Mouse (Mus musculus) small intestine, adult 2 months (tissue): ENCODE results near the gene Prkca.
A peak's percentile ranks its signal among the peaks of the same experiment; 100 is the strongest.

Source experiments
- CTCF ChIP-seq: fragments of 200-500 bp; IDR thresholded peaks from 2 replicates; pipeline ENCODE4 v1.5.1; 2012; ENCODE audit warnings: low read depth, mild to moderate bottlenecking, control low read depth, inconsistent platforms, low read length, moderate library complexity, mixed read lengths; ENCODE audit not compliant: insufficient replicate concordance, insufficient read length; ENCODE audit errors: extremely low read depth
- POLR2A ChIP-seq: fragments of 200-500 bp; IDR thresholded peaks from 2 replicates; pipeline ENCODE4 v1.6.1; 2012; ENCODE audit warnings: low read depth, mild to moderate bottlenecking, control low read depth, inconsistent platforms, low read length, moderate library complexity

DNA sequence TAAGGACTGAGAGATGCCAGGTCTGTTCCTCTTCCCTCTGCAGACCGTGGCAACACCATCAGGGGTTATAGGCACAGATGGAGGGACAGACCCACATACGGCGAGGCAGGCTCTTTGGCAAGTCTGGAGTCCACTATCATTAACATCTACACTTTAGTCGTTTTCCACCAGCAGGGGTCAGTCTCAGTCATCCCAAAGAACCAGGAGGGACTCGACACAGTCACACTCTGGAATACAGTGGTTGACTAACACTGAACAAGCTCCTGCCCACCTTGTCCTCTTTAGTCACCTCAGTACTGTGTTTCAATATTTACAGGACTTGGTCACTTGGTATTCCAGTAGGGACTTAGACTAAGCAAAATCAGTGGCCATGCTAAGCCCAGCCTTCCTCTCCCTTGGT is 215.1 kb downstream of the Prkca start:
- TF ChIP-seq POLR2A (no peak), CTCF (peak; percentile 46; the same call in 1 of the 2 replicates)
